Mouse (Mus musculus) thymus, adult 2 months (tissue): Measurements from ENCODE around the gene Hgd.

Experiments
- CTCF ChIP-seq: fragments of 200-500 bp; IDR thresholded peaks from 2 replicates; pipeline ENCODE4 v1.5.1; 2012; ENCODE audit warnings: mild to moderate bottlenecking, control low read depth, low read length, moderate library complexity, borderline replicate concordance; ENCODE audit not compliant: control insufficient read depth, poor library complexity, insufficient read depth; ENCODE audit errors: extremely low read depth
- POLR2A ChIP-seq: fragments of 200-500 bp; IDR thresholded peaks from 2 replicates; pipeline ENCODE4 v1.6.1; 2012; ENCODE audit warnings: mild to moderate bottlenecking, low read length, control low read depth, moderate library complexity; ENCODE audit not compliant: control insufficient read depth, poor library complexity, insufficient read depth; ENCODE audit errors: extremely low read depth

- TF ChIP-seq CTCF (no peak), POLR2A (no peak)
These were observed 100.3 kb downstream of the Hgd start for GRCm38 (mm10) chr16:37680216-37680615.
